Mouse (Mus musculus) thymus, postnatal 4 days (tissue): ENCODE measurements at regions not wholly inside any gene's neighbourhood (a gene's known extent, or its start where the extent isn't known, plus 50 kb on each side); places are given as distances from the start of the nearest gene placed in this dataset.

Experiments
- DNase-seq: peaks from one replicate; pipeline ENCODE4 v3.0.0; 2021

GRCm38 (mm10) chr12:54312522-54313210 lies 109.0 kb upstream of the Egln3 start:
- DNase-seq: no peak

- DNase-seq: peak; percentile 30
These were observed 108.3 kb upstream of the Egln3 start for GRCm38 (mm10) chr12:54311896-54312521.

GRCm38 (mm10) chr12:54309874-54310273 lies 106.2 kb upstream of the Egln3 start:
- DNase-seq: no peak

- no peak for DNase-seq
These were observed 105.6 kb upstream of the Egln3 start for GRCm38 (mm10) chr12:54309219-54309618.

- DNase-seq: no peak
These were observed 101.5 kb upstream of the Egln3 start for GRCm38 (mm10) chr12:54305135-54305630.

- no peak for DNase-seq
These were observed 100.1 kb upstream of the Egln3 start for GRCm38 (mm10) chr12:54303746-54304145.

GRCm38 (mm10) chr12:54299506-54299905 lies 95.8 kb upstream of the Egln3 start:
- no peak for DNase-seq

- DNase-seq: peak; percentile 62
These were observed 89.6 kb upstream of the Egln3 start for GRCm38 (mm10) chr12:54293248-54293647.

- DNase-seq: peak; percentile 16
These were observed 86.7 kb upstream of the Egln3 start for GRCm38 (mm10) chr12:54290311-54290710.

- DNase-seq: peak; percentile 15
These were observed 85.1 kb upstream of the Egln3 start for GRCm38 (mm10) chr12:54288747-54289146.

GRCm38 (mm10) chr12:54288041-54288502 lies 84.4 kb upstream of the Egln3 start:
- peak; percentile 7 for DNase-seq

GRCm38 (mm10) chr12:54286911-54287819 lies 83.5 kb upstream of the Egln3 start:
- peak; percentile 14 for DNase-seq

GRCm38 (mm10) chr12:54283646-54284045 lies 80.0 kb upstream of the Egln3 start:
- DNase-seq: no peak

- DNase-seq: peak; percentile 1
These were observed 79.4 kb upstream of the Egln3 start for GRCm38 (mm10) chr12:54283011-54283410.

- peak; percentile 3 for DNase-seq
These were observed 78.7 kb upstream of the Egln3 start for GRCm38 (mm10) chr12:54282281-54282921.

- no peak for DNase-seq
These were observed 76.8 kb upstream of the Egln3 start for GRCm38 (mm10) chr12:54280457-54280856.

GRCm38 (mm10) chr12:54280001-54280400 lies 76.3 kb upstream of the Egln3 start:
- no peak for DNase-seq

GRCm38 (mm10) chr12:54276978-54277537 lies 73.4 kb upstream of the Egln3 start:
- no peak for DNase-seq

GRCm38 (mm10) chr12:54273506-54273905 lies 69.8 kb upstream of the Egln3 start:
- no peak for DNase-seq

GRCm38 (mm10) chr12:54272696-54273095 lies 69.0 kb upstream of the Egln3 start:
- peak; percentile 25 for DNase-seq

- no peak for DNase-seq
These were observed 68.6 kb upstream of the Egln3 start for GRCm38 (mm10) chr12:54272226-54272625.

- no peak for DNase-seq
These were observed 62.2 kb upstream of the Egln3 start for GRCm38 (mm10) chr12:54265852-54266251.
